Mouse (Mus musculus) kidney, adult 2 months (tissue): ENCODE data around the gene Calcrl.

Source experiments
- CTCF ChIP-seq: fragments of 200-500 bp; conservative IDR thresholded peaks from 2 replicates; pipeline ENCODE4 v1.5.1; 2011; ENCODE audit warnings: low read depth, mild to moderate bottlenecking, control low read depth, low read length, moderate library complexity, mixed read lengths; ENCODE audit not compliant: insufficient read depth, insufficient read length
- POLR2A ChIP-seq: fragments of 200-500 bp; IDR thresholded peaks from one replicate; pipeline ENCODE4 v1.6.1; 2011; ENCODE audit warnings: low read depth, low read length, control low read depth

DNA sequence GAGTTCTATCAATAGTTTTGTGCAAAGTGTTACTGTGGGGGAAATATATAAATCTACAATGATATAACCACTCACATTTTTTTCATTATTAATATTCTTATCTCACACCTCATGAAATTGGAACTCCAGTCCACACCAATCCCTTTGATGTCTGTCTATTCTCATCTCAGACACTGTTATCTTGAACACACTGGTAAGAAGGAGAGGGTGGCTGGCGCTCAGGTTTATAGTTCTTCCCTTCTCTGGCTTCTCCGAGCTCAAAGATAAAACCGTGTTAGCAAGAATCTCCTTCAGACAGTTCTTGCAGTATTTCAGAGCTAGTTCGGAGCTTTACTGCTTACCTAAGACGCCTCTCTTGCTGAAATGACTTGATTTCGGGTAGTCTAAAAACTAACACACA is 32.0 kb upstream of the Calcrl start:
- no peak for TF ChIP-seq CTCF
- no peak for TF ChIP-seq POLR2A
